Mouse (Mus musculus) layer of hippocampus, adult 2 months (tissue): ENCODE measurements around the gene Gp5. TPM values are rescaled to one million over a fixed set of nuclear protein-coding genes. Genes with fewer than 3 reads are reported as not detected.

Source experiments
- DNase-seq, 2 experiments: peaks; one replicate each; pipeline ENCODE4 v3.0.0; 2022; ENCODE audit warnings: low spot score in 2 of 2
- H3K27ac ChIP-seq: fragments of 200-600 bp; 2 replicates; pipeline ENCODE4 v1.8.1; 2022
- H3K4me3 ChIP-seq: fragments of 200-600 bp; 2 replicates; pipeline ENCODE4 v1.8.1; 2022; ENCODE audit warnings: mild to moderate bottlenecking
- CTCF ChIP-seq: fragments of 200-600 bp; conservative IDR thresholded peaks from 2 replicates; pipeline ENCODE4 v1.8.1; 2022; ENCODE audit warnings: antibody characterized with exemption, mild to moderate bottlenecking, moderate library complexity
- total RNA-seq, 2 experiments: library from RNA; stranded (reverse); gene quantifications; 2 replicates each; pipeline ENCODE4 v1.2.3; 2021

Gp5 gene
- total RNA-seq, 2 experiments from 2014 or later, result 2.3 TPM

DNA sequence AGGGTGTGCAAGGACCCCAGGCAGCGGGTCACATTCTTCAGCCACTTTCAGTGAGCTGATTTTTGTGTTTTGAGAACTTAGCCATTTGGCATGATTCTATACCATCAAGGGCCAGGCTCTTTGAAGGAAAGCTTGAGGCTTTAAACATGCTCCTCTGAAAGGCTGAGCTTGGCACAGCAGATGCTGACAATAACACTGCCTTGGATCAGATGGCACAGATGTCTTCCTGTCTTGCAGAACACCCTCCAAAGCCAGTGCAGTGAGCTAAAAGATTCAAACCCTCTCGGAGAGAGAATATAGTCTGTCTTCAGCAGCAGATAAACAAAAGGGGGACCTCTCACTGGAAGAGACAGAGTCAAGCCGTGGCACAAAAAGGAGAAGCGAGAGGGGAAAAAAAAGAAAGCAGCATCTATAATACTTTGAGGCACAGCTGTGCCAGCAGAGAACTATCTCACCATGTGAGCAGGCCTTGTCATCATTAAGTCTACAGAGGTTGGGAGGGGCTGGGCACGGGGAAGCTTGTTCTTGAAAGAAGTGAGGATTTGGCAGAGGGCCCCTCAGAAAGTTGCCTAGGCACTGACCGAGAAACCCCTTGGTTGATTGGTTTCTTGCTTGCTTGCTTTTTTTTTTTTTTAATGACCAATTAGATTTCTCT is 38.5 kb downstream of the Gp5 start:
- H3K27ac ChIP-seq, result peak overlapping the region; percentile 18; the same call in 1 of the 2 replicates
- no peak overlapping the region for H3K4me3 ChIP-seq
- DNase-seq, result peak in 1 of 2 experiments; percentile 25
- no peak for TF ChIP-seq CTCF

- no peak overlapping the region for H3K27ac ChIP-seq
- TF ChIP-seq CTCF, result no peak
- no peak overlapping the region for H3K4me3 ChIP-seq
- DNase-seq, result no peak
Measured at GRCm38 (mm10) chr16:30271223-30271761, 39.3 kb downstream of the Gp5 start.

GRCm38 (mm10) chr16:30267359-30267758 is 43.2 kb downstream of the Gp5 start, which contains the start of gene Cpn2:
TSS of gene Cpn2 (minus strand) at chr16:30267499.
- H3K4me3 ChIP-seq, result no peak within 1 kb of the TSS
- TF ChIP-seq CTCF, result no peak
- H3K27ac ChIP-seq, result no peak within 1 kb of the TSS
- DNase-seq, result no peak

GRCm38 (mm10) chr16:30266561-30266960 is 44.0 kb downstream of the Gp5 start:
- H3K27ac ChIP-seq, result no peak overlapping the region
- no peak overlapping the region for H3K4me3 ChIP-seq
- TF ChIP-seq CTCF, result no peak
- DNase-seq, result no peak

GRCm38 (mm10) chr16:30265611-30266010 is 45.0 kb downstream of the Gp5 start:
- Histone ChIP-seq H3K27ac (no peak overlapping the region), H3K4me3 (no peak overlapping the region)
- TF ChIP-seq CTCF, result no peak
- no peak for DNase-seq

- TF ChIP-seq CTCF, result no peak
- no peak overlapping the region for H3K27ac ChIP-seq
- no peak for DNase-seq
- H3K4me3 ChIP-seq, result no peak overlapping the region
Measured at GRCm38 (mm10) chr16:30263156-30263555, 47.4 kb downstream of the Gp5 start.

DNA sequence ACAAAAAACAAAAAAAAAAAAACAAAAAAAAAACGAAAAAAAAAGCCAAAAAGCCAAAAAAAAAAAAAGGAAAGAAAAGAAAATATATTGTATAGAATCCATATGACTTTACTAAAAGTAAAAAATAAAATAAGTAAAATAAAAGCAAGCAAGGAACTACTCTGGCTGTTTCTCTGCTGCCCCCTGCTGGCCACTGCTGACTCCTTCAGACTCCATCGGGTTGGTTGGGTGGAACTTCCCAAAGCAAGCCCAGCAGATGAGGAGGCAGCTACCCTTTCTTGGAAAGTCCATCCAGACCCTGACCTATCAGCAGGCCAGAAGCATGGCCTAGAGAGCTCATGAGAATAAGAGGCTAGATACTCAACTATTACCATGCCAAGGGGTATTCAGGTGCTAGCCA is 47.9 kb downstream of the Gp5 start:
- Histone ChIP-seq H3K4me3 (no peak overlapping the region), H3K27ac (no peak overlapping the region)
- peak; percentile 34 to 80 for DNase-seq
- TF ChIP-seq CTCF, result peak; percentile 87

DNA sequence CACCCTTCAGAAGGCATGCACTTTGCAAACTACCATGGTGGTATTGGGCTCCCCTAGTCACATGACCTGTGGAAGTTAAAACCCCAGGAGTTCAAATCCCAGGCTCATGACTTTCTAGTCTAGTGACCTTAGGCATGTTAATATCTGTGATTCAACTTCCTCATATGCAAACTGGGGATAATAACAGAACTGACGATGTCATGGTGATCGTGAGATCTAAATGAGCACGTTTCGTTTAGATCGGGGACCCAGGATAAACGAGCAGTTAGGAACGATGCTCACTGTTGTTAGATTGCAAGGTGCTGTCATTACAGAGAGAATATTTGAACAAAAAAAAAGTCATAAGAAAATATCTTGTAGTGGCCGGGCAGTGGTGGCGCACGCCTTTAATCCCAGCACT is 48.4 kb downstream of the Gp5 start:
- no peak for TF ChIP-seq CTCF

DNA sequence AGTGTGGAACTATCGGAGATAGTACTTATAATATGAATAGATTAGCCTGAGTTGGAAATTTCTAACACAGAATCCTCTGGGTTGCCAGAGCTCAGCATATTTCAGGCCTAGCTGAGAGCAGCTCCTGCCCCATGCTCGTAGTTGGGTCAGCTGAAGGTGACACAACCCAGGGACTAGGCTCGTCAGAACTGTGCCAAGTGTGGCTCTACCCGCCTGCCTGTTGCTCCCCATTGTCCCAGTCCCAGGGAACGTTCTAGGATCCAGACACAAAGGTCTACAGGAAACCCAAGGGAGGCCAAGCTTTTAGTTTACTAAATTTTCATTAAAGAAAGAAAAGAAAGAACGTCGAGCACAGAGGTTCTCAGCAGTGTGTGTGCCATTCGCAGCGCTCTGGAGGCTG is 49.2 kb downstream of the Gp5 start:
- TF ChIP-seq CTCF, result no peak
- Histone ChIP-seq H3K4me3 (no peak overlapping the region), H3K27ac (no peak overlapping the region)
- DNase-seq, result no peak

More for the DNA sequence above, 48.4 kb downstream of the Gp5 start:
- no peak for DNase-seq
- Histone ChIP-seq H3K27ac (no peak overlapping the region), H3K4me3 (no peak overlapping the region)

- TF ChIP-seq CTCF, result no peak
- no peak for DNase-seq
- Histone ChIP-seq H3K27ac (no peak overlapping the region), H3K4me3 (no peak overlapping the region)
Measured at GRCm38 (mm10) chr16:30260012-30260635, 50.5 kb downstream of the Gp5 start.

DNA sequence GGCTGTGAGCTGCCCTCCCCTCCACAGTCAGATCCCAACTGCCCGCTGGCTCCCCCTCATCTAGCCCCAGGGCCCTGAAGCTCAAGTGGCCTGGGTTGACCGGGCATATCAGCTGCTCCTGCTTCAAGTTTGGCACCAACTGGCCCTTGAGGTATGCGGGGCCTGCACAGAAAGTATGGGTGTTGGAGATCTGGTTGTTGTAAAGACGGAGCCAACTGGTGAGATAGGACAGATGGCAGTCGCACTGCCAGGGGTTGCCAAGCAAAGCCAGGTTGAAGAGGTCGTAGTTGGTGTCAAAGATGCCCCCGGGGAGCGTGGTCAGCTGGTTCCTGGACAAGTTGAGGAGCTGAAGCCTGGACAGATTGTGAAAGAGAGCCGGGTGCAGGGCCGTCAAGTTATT is 51.1 kb downstream of the Gp5 start:
- no peak overlapping the region for H3K4me3 ChIP-seq
- no peak for TF ChIP-seq CTCF
- no peak for DNase-seq
- no peak overlapping the region for H3K27ac ChIP-seq

GRCm38 (mm10) chr16:30258441-30258840 is 52.1 kb downstream of the Gp5 start:
- H3K27ac ChIP-seq, result no peak overlapping the region
- no peak overlapping the region for H3K4me3 ChIP-seq
- no peak for DNase-seq
- TF ChIP-seq CTCF, result no peak

DNA sequence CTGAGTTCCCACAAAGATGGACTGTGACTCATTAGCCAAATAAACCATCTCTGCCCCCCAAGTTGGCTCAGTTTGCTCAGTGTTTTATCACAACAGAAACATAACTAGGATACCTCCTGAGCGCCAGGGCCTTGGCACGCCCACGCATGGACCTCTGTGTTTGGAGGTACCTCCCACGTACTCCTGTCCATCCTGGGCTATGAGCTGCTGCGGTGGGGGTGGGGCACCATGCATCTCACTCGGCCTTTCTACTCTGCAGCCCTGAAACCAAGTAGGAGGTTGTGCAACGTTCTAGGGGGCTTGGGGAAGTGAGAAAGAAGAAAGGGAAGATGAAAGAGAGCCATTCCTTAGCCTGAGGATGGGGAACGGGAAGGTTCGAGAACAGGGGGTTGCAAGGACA is 52.9 kb downstream of the Gp5 start:
- H3K4me3 ChIP-seq, result no peak overlapping the region

More for the DNA sequence above, 52.9 kb downstream of the Gp5 start:
- no peak overlapping the region for H3K27ac ChIP-seq
- no peak for TF ChIP-seq CTCF
- no peak for DNase-seq

Other genes with a start within 250 kb of the Gp5 start
- gene Hes1, start 246.4 kb downstream of the Gp5 start, total RNA-seq, result 10 to 100 TPM; 23.3 to 32.7 TPM
- not detected for gene Cpn2, start 43.3 kb downstream of the Gp5 start, total RNA-seq
- under 1 TPM in 1 of 2 experiments, not detected in 1; 0.10 TPM for gene Lrrc15, start 27.5 kb downstream of the Gp5 start, total RNA-seq
- gene Atp13a3, start 95.2 kb upstream of the Gp5 start, total RNA-seq, result 10 to 100 TPM; 68.2 to 72.4 TPM
- gene Tmem44, start 240.1 kb upstream of the Gp5 start, total RNA-seq, result 10 to 100 TPM; 28.5 to 32.0 TPM